Mouse (Mus musculus) E14TG2a.4 (cell line): ENCODE results near the gene Tln2.

Experiments
- CTCF ChIP-seq: conservative IDR thresholded peaks from 2 replicates; pipeline ENCODE4 v1.5.1; 2014; ENCODE audit warnings: low read length
- NANOG ChIP-seq: IDR thresholded peaks from 2 replicates; pipeline ENCODE4 v1.6.1; 2014; ENCODE audit warnings: borderline replicate concordance, low read length, mixed read lengths
- POU5F1 ChIP-seq: IDR thresholded peaks from 2 replicates; pipeline ENCODE4 v1.6.1; 2014; ENCODE audit warnings: low read length, borderline replicate concordance

DNA sequence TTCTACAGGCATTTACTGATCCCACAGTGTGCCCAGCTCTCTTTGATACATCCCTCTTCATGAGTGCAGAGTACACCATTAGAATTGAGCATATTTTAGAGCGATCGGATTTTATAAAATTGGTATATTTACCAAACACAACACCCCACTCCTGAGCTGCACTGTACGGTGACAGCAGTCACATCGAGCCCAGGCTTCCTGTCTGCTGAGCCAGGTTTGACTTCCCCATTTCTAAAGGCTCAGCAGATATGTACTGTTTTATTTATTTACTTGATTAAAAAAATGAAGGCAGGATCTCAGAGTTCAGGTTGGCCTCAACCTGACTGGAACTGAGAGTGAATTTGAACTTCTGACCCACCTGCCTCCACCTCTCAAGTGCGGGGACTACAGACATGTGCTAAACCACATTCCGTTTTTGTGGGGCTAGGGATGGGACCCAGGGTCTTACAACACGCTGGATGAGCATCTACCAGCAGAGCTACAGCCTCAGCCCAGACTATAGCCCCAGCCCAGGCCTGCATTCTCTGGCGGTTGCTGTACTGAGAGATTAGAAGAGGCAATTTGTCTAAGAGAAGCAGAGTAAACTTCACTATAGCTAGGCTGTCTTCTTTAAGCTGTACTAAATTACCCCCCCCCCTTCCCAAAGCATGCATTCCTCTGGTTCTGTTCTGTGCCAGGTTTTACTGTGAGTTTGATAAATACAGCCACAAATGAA lies 292.1 kb downstream of the Tln2 start:
- TF ChIP-seq NANOG (no peak), CTCF (no peak), POU5F1 (no peak)
